Mouse (Mus musculus): Measurements from ENCODE around the gene Rps21.

DNA sequence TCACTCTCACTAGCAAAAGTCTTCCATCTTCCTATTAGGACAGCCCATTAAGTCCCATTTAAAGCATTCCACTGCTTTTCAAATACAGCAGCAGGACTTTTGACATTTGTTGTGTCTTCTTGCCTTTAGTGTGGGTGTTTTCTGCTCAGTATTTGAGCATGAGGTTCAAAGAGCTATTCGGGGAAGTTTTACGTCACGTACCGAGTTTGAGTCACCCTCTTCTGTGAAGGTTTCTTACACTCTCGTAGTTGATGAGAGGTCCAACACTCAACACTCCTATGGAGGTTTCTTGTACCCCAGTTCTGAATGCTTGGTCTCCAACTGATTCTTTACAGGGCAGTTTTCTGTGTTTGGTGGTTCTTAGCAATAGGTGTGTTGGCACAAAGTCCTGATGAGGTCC, 9.3 kb upstream of the Rps21 start:
- no peak for TF ChIP-seq CTCF (IDR thresholded peaks at IDR 0.05; ENCODE audit: borderline replicate concordance, control insufficient read depth, extremely low read depth, insufficient read depth, low read length, poor library complexity)
- TF ChIP-seq POLR2A (IDR thresholded peaks at IDR 0.05; ENCODE audit: control insufficient read depth, extremely low read depth, insufficient read depth, low read length, poor library complexity), result no peak
